Mouse (Mus musculus) ES-Bruce4 (cell line): ENCODE measurements around the gene Tes. TPM values are rescaled to one million over a fixed set of nuclear protein-coding genes. Genes with fewer than 3 reads are reported as not detected.

Source experiments
- H3K27ac ChIP-seq: 2 replicates; pipeline ENCODE4 v1.5.1; 2012; ENCODE audit warnings: low read length, inconsistent platforms; ENCODE audit not compliant: insufficient read depth
- H3K27me3 ChIP-seq: 2 replicates; pipeline ENCODE4 v1.6.1; 2012; ENCODE audit warnings: mild to moderate bottlenecking, low read length, inconsistent platforms; ENCODE audit not compliant: control insufficient read depth, poor library complexity, insufficient read depth, severe bottlenecking
- H3K36me3 ChIP-seq: 2 replicates; pipeline ENCODE4 v1.6.1; 2012; ENCODE audit warnings: inconsistent platforms, mild to moderate bottlenecking, low read length, moderate library complexity; ENCODE audit not compliant: control insufficient read depth, poor library complexity, insufficient read depth, severe bottlenecking
- H3K4me1 ChIP-seq: one replicate; pipeline ENCODE4 v1.8.1; 2011; ENCODE audit warnings: low read length; ENCODE audit not compliant: control insufficient read depth, insufficient read depth
- H3K4me3 ChIP-seq: 2 replicates; pipeline ENCODE4 v1.5.1; 2011; ENCODE audit warnings: low read depth, mild to moderate bottlenecking, low read length
- H3K9ac ChIP-seq: 2 replicates; pipeline ENCODE4 v1.6.1; 2012; ENCODE audit warnings: low read depth, mild to moderate bottlenecking, inconsistent platforms; ENCODE audit not compliant: poor library complexity, severe bottlenecking
- H3K9me3 ChIP-seq: replicated peaks from 2 replicates; pipeline ENCODE4 v1.6.1; 2012; ENCODE audit warnings: mild to moderate bottlenecking, low read length, inconsistent platforms; ENCODE audit not compliant: control insufficient read depth, poor library complexity, insufficient read depth, severe bottlenecking
- CTCF ChIP-seq: IDR thresholded peaks from one replicate; pipeline ENCODE4 v1.8.1; 2011; ENCODE audit warnings: low read depth, low read length
- EP300 ChIP-seq: IDR thresholded peaks from 2 replicates; pipeline ENCODE4 v1.6.1; 2011; ENCODE audit warnings: low read depth, low read length; ENCODE audit not compliant: insufficient read depth
- POLR2A ChIP-seq: IDR thresholded peaks from one replicate; pipeline ENCODE4 v1.8.1; 2011; ENCODE audit warnings: low read length; ENCODE audit not compliant: insufficient read depth
- polyA plus RNA-seq: library from polyadenylated mRNA; stranded (reverse); fragments of >200 nt; gene quantifications from 2 replicates; pipeline ENCODE4 v1.2.4, GENCODE M21; 2011; ENCODE audit warnings: low read depth; ENCODE audit not compliant: missing spikeins, insufficient read depth, insufficient read length

Gene Tes
- polyA plus RNA-seq, 1 experiment: 59.6 TPM

GRCm38 (mm10) chr6:17082238-17082637 is 17.3 kb downstream of the Tes start:
- no peaks in the 10 kb centered on the region for H3K27me3 ChIP-seq
- H3K27ac ChIP-seq: no peak overlapping the region
- no peak overlapping the region for H3K4me3 ChIP-seq
- no peaks in the 10 kb centered on the region for H3K4me1 ChIP-seq
- H3K9me3 ChIP-seq: no peaks in the 10 kb centered on the region
- H3K9ac ChIP-seq: no peak overlapping the region
- no peaks in the 10 kb centered on the region for H3K36me3 ChIP-seq
- TF ChIP-seq POLR2A: no peak
- no peak for TF ChIP-seq EP300
- TF ChIP-seq CTCF: no peak

GRCm38 (mm10) chr6:17082800-17083199 is 17.9 kb downstream of the Tes start:
- no peaks in the 10 kb centered on the region for H3K27me3 ChIP-seq
- no peak for TF ChIP-seq POLR2A
- no peak for TF ChIP-seq EP300
- TF ChIP-seq CTCF: no peak
- no peak overlapping the region for H3K4me3 ChIP-seq
- H3K36me3 ChIP-seq: no peaks in the 10 kb centered on the region
- no peaks in the 10 kb centered on the region for H3K4me1 ChIP-seq
- no peak overlapping the region for H3K9ac ChIP-seq
- H3K9me3 ChIP-seq: no peaks in the 10 kb centered on the region
- H3K27ac ChIP-seq: no peak overlapping the region

- no peak overlapping the region for H3K27ac ChIP-seq
- no peaks in the 10 kb centered on the region for H3K4me1 ChIP-seq
- H3K9me3 ChIP-seq: no peaks in the 10 kb centered on the region
- TF ChIP-seq EP300 (no peak), CTCF (peak; percentile 64)
- no peak overlapping the region for H3K9ac ChIP-seq
- H3K27me3 ChIP-seq: no peaks in the 10 kb centered on the region
- H3K36me3 ChIP-seq: no peaks in the 10 kb centered on the region
- H3K4me3 ChIP-seq: no peak overlapping the region
These were observed 22.5 kb downstream of the Tes start for GRCm38 (mm10) chr6:17087485-17087884.

- Histone ChIP-seq H3K9ac (no peak overlapping the region), H3K4me3 (no peak overlapping the region), H3K27ac (no peak overlapping the region), H3K36me3 (peaks cover 2% of the 10 kb centered on the region; the same call in 1 of the 2 replicates), H3K27me3 (no peaks in the 10 kb centered on the region), H3K4me1 (no peaks in the 10 kb centered on the region), H3K9me3 (no peaks in the 10 kb centered on the region)
- no peak for TF ChIP-seq CTCF
- TF ChIP-seq EP300: no peak
- TF ChIP-seq POLR2A: no peak
These were observed 32.4 kb downstream of the Tes start for GRCm38 (mm10) chr6:17097301-17097700.

GRCm38 (mm10) chr6:17098559-17098958 is 33.6 kb downstream of the Tes start:
- no peak overlapping the region for H3K9ac ChIP-seq
- H3K27me3 ChIP-seq: no peaks in the 10 kb centered on the region
- TF ChIP-seq EP300 (no peak), POLR2A (no peak)
- peaks cover 2% of the 10 kb centered on the region; the same call in 1 of the 2 replicates for H3K36me3 ChIP-seq
- H3K9me3 ChIP-seq: no peaks in the 10 kb centered on the region
- no peak overlapping the region for H3K27ac ChIP-seq
- no peaks in the 10 kb centered on the region for H3K4me1 ChIP-seq
- peak overlapping the region; percentile 44 for H3K4me3 ChIP-seq

- H3K27ac ChIP-seq: no peak overlapping the region
- TF ChIP-seq EP300 (no peak), CTCF (no peak), POLR2A (no peak)
- no peaks in the 10 kb centered on the region for H3K9me3 ChIP-seq
- no peak overlapping the region for H3K9ac ChIP-seq
- no peak overlapping the region for H3K4me3 ChIP-seq
- no peaks in the 10 kb centered on the region for H3K4me1 ChIP-seq
- H3K36me3 ChIP-seq: peaks cover 2% of the 10 kb centered on the region; the same call in 1 of the 2 replicates
- no peaks in the 10 kb centered on the region for H3K27me3 ChIP-seq
These were observed 34.7 kb downstream of the Tes start for GRCm38 (mm10) chr6:17099477-17100130.
